Mouse (Mus musculus): Measurements from ENCODE around the gene Wars.
A peak's percentile ranks its signal among the peaks of the same experiment; 100 is the strongest.

Gene Wars

GRCm38 (mm10) chr12:108909846-108910433 is 16.0 kb upstream of the Wars start:
- DNase-seq (ENCODE audit: low spot score), result no peak

- no peak for DNase-seq (ENCODE audit: low spot score)
These were observed 12.4 kb upstream of the Wars start for GRCm38 (mm10) chr12:108906398-108906797.

DNA sequence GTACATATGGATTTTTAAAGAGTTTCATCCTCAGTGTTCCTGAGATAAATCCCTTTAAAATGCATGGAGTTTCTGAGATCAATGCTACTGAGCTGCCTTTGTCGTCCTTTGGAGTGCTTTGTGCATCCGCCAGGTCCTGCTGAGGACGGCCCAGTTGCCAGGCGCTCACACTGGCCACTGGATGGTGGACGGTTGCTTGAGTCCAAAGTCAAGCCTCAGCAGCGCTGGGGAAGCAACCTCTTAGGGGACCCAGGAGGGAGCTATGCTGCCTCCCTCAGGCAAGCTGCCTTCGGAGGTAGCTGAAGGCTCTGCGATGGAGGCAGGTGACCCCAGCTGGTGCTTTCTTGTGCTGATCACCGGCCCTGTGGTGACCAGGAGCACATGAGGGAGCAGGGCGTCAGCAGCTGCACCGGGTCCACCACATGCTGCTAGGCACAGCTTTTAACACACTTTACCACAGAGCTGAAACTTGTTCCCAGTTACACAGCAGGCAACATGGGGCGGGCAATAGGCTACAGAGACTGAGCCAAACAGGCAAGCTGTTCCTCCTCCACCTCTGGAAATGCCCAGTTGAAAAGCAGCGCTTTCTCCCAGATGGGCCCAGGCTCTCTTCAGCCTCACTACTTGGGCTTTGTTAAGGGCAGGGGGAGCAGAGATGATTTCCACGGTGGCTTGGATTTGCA is 11.8 kb upstream of the Wars start:
- DNase-seq (ENCODE audit: low spot score), result no peak

DNA sequence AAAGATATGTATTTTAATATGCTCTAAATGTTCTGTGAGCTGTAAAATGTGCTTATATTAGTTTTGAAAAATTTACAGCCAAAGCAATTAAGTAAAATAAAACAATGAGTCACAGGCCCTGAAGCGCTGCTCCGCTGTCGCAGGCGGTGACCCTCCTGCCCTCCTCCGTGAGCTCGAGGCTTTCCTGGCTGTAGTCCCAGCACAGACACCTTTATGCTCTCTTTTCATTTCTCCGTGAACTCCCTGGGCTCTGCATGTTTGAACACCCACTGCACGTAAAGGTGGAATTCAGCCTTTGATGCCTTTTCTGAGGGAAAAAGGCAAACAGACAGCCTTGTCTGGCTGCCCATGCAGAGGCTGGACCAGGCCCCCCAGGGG is 10.3 kb upstream of the Wars start:
- DNase-seq (ENCODE audit: low spot score), result no peak

GRCm38 (mm10) chr12:108903600-108904275 is 9.8 kb upstream of the Wars start:
- DNase-seq (ENCODE audit: low spot score), result peak; percentile 42

DNA sequence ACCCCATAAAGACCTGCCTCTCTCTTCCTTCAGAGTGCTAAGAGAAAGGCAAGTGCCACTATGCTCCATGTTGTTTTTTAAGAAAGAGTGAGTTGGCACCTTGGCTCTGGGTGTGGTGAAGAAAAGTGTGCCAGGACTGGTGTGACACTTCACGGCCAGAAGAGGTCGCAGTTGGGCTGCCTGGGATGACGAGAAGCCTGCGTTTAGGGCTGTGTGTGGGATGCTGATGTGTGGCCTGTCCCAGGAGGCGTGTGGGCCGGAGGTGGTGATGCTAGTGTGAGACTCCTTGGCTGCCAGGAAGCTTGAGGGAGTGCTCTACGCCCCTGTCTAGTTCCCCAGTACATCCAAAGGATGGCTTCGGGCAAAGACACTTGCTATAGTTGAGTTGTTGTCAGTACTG is 9.0 kb upstream of the Wars start:
- DNase-seq (ENCODE audit: low spot score), result peak; percentile 31

DNA sequence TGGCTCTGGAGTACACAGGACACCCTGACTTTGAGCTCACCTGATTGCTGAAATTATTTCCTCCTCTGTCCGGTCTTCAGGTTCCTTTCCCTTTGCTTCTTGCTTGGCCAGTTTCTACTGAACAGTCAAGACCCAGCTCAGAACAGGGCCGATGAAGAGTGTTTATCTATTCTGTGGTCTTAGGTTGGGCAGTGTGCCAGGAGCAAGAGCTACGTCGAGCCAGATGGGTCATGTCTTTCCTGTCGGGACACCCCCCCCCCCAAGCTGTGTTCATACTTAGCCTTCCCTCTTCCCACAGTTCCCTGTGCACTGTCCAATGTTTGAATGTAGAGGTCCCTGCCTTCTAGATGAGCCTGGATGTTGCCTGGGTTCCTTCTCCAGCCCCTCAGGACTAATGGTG is 7.4 kb upstream of the Wars start:
- DNase-seq (ENCODE audit: low spot score), result no peak

GRCm38 (mm10) chr12:108896006-108896405 is 2.0 kb upstream of the Wars start:
- DNase-seq (ENCODE audit: low spot score), result peak; percentile 48

DNA sequence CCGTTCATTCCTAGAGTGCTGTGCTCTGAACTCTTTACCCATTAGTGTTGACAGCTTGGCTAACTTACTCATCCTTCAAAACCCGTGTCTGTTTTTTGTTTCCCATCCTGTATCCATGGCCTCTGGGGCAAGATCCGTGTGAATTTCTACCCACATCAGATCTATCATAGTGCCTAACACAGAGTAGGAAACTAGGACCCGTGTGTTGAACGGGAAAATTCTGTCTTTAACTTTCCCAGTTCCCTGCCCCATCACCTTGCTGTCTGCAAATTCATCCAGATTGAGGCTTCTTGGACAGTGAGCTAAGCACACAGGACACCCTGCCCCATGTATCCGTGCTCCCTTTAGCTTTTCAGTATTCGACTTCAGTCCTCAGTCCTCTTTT is 450 bp upstream of the Wars start:
- DNase-seq (ENCODE audit: low spot score), result no peak

- peak; percentile 52 for DNase-seq (ENCODE audit: low spot score)
These were observed 822 bp downstream of the Wars start, which contains the start of gene Wdr25 for GRCm38 (mm10) chr12:108892989-108893714. TSS of gene Wdr25 (plus strand) at chr12:108893631.

GRCm38 (mm10) chr12:108888632-108889031 is 5.3 kb downstream of the Wars start:
- peak; percentile 70 for DNase-seq (ENCODE audit: low spot score)

GRCm38 (mm10) chr12:108887077-108887476 is 6.9 kb downstream of the Wars start:
- DNase-seq (ENCODE audit: low spot score), result no peak

DNA sequence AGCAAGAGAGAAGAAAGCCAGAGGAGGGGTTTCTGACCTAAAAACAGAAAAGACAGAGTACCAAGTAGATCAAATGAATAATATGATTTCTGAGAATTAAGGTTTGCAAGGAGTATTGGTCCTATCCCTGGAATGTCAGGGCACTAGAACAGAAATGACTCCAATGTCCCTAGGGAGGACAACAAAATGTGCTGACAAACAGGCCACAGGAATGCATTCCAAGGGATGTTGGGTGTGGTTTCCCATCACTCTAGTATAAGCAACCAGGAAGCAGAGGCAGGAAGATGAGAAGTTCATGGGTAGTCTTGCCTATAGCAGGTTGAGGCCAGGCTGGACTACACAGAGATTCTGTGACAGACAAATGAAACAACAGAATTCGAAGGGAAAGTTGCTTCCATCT is 8.1 kb downstream of the Wars start:
- DNase-seq (ENCODE audit: low spot score), result no peak

GRCm38 (mm10) chr12:108882776-108883175 is 11.2 kb downstream of the Wars start:
- DNase-seq (ENCODE audit: low spot score), result no peak

DNA sequence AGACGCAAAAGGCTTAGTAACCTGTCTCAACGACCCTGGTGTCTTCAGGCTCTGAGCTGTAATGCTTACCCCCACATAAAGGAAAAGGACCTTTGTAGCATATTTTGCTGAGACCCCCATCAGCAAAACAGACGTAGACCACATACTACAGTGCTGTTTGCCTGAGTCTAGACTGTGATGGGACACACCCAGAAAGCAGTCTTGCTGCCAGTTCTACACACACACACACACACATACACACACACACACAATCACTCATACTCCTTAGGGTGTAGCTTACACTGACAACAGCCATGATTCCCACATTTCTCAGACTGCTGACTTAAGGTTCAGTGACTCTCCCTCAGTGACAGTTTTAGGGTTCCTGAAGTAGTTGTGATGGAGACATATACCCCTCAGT is 12.8 kb downstream of the Wars start:
- no peak for DNase-seq (ENCODE audit: low spot score)

- no peak for DNase-seq (ENCODE audit: low spot score)
These were observed 13.4 kb downstream of the Wars start for GRCm38 (mm10) chr12:108880606-108881005.

- DNase-seq (ENCODE audit: low spot score), result no peak
These were observed 14.8 kb downstream of the Wars start for GRCm38 (mm10) chr12:108879138-108879537.

GRCm38 (mm10) chr12:108873122-108873521 is 20.9 kb downstream of the Wars start:
- no peak for DNase-seq (ENCODE audit: low spot score)

DNA sequence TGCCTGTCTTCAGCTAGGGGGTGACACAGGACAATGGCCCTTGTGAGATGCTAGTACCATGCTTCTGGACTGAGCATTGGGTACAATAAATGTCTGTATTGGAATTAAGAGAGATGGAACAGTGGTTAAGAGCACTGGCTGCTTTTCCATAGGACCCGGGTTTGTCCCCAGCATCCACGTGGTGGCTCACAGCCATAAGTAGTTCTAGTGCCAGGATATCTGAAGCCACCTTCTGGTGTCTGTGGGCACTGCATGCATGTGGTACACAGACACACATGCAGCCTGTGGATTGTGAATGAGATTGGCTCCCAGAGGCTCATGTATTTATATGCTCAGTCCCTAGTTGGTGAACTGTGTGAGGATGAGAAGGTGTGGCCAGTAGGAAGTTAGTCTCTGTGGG is 24.4 kb downstream of the Wars start:
- no peak for DNase-seq (ENCODE audit: low spot score)

DNA sequence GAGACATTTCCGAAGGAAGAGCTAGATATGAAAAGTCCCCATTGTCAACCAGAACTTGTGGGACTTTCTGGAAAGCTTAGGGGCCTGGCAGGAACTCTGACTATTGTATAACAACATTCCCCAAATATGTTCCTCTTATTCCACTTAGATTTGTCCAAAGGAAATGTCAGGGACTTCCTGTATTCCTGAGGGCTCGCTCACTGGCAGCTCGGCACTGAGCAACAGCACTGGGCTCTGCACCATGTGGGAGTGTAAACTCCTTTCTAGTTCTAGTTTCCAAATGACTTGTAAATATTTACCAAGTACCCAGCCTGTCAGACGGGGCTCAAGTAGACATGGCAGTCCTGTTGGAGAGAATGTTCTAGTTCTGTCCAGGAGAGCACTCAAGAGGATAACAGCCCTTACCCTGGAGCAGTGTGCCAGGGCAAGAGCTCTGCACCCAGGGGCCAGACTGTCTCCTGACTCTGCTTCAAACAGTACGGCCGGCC is 28.9 kb downstream of the Wars start:
- DNase-seq (ENCODE audit: low spot score), result peak; percentile 85

- DNase-seq (ENCODE audit: low spot score), result no peak
These were observed 35.5 kb downstream of the Wars start for GRCm38 (mm10) chr12:108858486-108858885.

GRCm38 (mm10) chr12:108857589-108858184 is 36.3 kb downstream of the Wars start:
- peak; percentile 53 for DNase-seq (ENCODE audit: low spot score)

All from lung, postnatal 25 days (tissue).